Mouse (Mus musculus) brain, embryonic 14.5 days (tissue): ENCODE data around the gene Ctsl.

ENCODE experiments used
- CTCF ChIP-seq: fragments of 200-500 bp; IDR thresholded peaks from 2 replicates; pipeline ENCODE4 v1.5.1; 2012; ENCODE audit warnings: inconsistent platforms, mild to moderate bottlenecking, moderate library complexity, borderline replicate concordance; ENCODE audit not compliant: insufficient read depth, insufficient read length; ENCODE audit errors: extremely low read depth
- POLR2A ChIP-seq: fragments of 200-500 bp; IDR thresholded peaks from 2 replicates; pipeline ENCODE4 v1.6.1; 2012; ENCODE audit warnings: mild to moderate bottlenecking, inconsistent platforms, borderline replicate concordance; ENCODE audit not compliant: poor library complexity, insufficient read depth, insufficient read length, severe bottlenecking; ENCODE audit errors: extremely low read depth

- TF ChIP-seq CTCF = no peak
- TF ChIP-seq POLR2A = no peak
These were observed 57.8 kb downstream of the Ctsl start for GRCm38 (mm10) chr13:64312916-64313289.
